Mouse (Mus musculus) megakaryocyte, adult 5-6 weeks (primary cell): ENCODE measurements around the gene Msl1. TPM values are rescaled to one million over a fixed set of nuclear protein-coding genes. Genes with fewer than 3 reads are reported as not detected.
A peak's percentile ranks its signal among the peaks of the same experiment; 100 is the strongest.
"Not testable (repeated sequence)": the region's sequence is repeated elsewhere in the genome, so short reads cannot be mapped to it uniquely, and the experiment has no call there.

ENCODE experiments used
- ATAC-seq: 2 replicates; pipeline ENCODE4 v1.8.0; 2016; ENCODE audit warnings: mild to moderate bottlenecking, inconsistent platforms; ENCODE audit not compliant: poor library complexity, severe bottlenecking
- total RNA-seq, 2 experiments: library from RNA; stranded (forward) in 1 of 2; stranded (reverse) in 1 of 2; fragments of 153-499, 151-499 nt in 1 of 2; fragments of 221-1000, 200-1000 nt in 1 of 2; gene quantifications; 2 replicates each; pipeline versions ENCODE4 v1.2.3 to v1.2.4; 2015 to 2017

The Msl1 gene
- total RNA-seq, 2 experiments from 2014 or later, result 73.7 to 119 TPM

DNA sequence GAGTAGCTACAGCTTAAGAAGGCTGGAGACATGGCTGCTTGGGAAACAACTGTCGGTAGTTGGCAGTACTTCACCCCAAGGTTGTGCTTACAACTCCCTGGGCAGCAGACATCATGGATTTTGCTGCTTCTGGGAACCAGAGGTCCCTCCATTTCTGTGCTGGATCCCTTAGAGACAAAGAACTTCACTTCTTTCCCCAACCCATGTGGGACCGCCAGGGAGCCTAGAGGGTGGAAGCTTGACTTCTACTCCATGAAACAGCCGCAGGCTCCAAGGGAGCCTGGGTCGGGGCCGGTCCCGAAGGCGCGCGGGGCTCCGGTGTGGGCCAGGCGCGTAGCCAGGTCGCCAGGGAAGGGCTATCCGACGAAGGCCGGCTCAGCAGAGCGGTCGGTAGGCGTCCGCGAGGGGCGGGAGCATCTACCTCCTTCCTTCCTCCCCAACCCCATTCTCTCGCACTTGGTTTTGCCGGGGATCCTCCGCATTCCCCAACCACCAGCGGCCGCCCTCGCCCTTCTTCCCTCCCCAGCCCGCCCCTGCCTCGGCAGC lies 774 bp upstream of the Msl1 start:
- peak; percentile 56 for ATAC-seq

GRCm38 (mm10) chr11:98795714-98796514 lies 598 bp downstream of the Msl1 start:
- peak; percentile 19; the same call in 1 of the 2 replicates for ATAC-seq

- peak; percentile 53 for ATAC-seq
These were observed 1.4 kb downstream of the Msl1 start for GRCm38 (mm10) chr11:98796515-98797216.

DNA sequence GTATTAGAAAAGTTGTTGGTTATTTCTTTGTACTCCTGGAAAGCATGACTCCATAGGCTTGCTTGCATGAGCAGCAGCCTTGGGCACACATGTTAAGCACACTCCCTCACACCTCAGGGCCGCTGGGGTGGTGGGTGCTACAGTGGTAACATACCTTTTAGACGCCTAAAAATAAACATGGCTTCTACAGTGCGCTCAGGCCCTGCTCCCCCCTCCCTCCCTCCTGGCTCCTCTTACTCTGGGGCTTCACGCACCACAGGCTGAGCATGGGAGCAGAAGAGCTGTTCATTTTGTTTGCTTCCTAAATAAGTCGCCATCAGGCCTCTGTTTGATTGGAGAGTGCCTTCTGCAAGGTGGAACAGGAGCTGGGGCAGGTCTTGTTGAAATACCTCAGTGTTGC lies 2.0 kb downstream of the Msl1 start:
- ATAC-seq, result no peak

- no peak for ATAC-seq
These were observed 2.6 kb downstream of the Msl1 start for GRCm38 (mm10) chr11:98797909-98798308.

GRCm38 (mm10) chr11:98804605-98805004 lies 9.3 kb downstream of the Msl1 start, which contains the start of gene Casc3:
TSS of gene Casc3 (plus strand) at chr11:98804905.
- ATAC-seq, result no peak

DNA sequence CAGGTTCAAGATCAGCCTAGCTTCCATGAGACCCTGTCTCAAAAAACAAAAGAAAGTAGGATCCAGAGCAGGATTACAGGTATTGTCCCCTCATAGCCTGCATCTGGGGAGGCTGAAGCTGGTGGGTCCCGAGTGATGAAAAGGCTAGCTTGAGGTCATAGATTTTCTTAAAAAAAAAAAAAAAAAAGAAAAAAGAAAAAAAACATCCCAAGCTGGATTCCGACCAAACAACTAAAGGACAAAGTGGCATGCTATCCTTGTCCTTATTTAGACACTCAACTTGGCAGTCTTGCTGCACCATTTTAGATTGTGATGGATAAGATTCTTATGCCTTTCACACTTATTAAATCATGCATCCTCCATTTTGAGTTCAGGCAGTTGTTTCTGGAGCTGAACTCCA lies 13.1 kb downstream of the Msl1 start:
- no peak for ATAC-seq

DNA sequence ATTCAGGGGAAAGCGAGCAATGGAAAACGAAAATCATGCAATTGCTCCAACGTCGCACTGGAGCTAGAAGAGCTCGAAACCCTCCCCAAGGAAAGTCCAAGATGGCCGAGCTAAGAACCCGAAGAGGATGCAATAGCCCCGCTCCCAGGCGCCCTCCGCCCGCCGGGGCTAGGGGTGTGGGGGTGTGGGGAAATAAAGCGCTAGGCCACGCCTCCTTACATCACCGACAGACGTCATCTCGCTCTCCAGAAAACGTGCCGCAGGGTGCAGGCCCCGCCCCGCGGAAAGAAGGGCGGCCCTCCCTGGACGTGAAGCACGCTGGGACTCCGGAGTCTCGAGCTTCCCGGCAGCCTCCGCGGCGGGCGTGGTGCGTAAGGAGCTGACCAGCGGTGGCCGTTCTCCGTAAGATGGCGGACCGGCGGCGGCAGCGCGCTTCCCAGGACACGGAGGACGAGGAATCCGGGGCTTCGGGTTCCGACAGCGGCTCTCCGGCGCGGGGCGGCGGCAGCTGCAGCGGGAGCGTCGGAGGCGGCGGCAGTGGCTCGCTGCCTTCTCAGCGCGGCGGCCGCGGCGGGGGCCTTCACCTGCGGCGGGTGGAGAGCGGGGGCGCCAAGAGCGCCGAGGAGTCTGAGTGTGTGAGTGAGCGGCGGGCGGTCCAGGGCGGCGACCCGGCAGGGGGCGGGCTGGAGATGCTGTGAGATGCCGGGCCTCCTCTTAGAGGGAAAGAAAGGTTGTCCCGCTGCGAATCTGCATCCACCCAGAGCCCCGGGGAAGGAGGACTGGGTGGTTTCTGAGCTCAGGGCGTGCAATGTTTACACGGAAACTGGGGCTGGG lies 14.4 kb downstream of the Msl1 start:
- peak; percentile 99 for ATAC-seq

DNA sequence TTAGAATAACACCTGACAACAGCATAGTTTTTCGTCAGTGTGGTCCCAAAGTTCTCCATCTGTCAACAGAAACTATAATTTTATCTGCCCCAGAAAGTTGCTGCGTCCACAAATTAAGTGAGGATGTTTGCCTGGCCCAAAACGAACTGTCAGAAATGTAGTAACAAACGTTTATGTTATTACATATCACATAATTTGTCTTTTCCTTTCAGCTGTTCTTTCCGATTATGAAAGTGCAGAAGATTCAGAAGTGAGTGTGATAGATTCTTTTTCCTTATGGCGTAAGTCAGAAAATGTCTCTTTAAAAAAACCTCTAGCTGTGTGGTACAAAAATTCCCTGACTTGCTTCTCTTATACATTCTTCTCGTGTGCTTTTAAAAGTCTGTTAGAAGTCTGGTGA lies 15.4 kb downstream of the Msl1 start:
- ATAC-seq, result no peak

- peak; percentile 98 for ATAC-seq
These were observed 21.5 kb downstream of the Msl1 start for GRCm38 (mm10) chr11:98816706-98817239.

DNA sequence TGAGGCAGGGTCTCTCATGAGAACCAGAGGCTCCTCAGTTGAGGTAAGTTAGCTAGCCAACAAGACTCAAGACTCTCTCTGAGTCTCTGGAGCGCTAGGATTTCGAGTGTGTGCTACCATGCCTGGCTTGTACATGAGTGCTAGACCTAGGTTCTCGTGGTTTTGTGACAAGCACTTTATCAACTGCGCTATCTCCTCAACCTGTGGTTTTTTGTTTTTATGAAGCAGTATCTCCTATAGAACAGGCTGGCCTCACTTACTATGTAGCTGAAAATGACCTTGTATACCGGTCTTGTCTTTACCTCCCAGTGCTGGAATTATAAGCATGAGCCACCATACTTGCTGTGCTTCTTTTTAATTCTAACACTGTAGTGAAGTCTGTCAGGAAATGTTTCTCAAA lies 25.7 kb downstream of the Msl1 start:
- no peak for ATAC-seq

- not testable (repeated sequence) for ATAC-seq
These were observed 30.8 kb downstream of the Msl1 start for GRCm38 (mm10) chr11:98826071-98826470.

DNA sequence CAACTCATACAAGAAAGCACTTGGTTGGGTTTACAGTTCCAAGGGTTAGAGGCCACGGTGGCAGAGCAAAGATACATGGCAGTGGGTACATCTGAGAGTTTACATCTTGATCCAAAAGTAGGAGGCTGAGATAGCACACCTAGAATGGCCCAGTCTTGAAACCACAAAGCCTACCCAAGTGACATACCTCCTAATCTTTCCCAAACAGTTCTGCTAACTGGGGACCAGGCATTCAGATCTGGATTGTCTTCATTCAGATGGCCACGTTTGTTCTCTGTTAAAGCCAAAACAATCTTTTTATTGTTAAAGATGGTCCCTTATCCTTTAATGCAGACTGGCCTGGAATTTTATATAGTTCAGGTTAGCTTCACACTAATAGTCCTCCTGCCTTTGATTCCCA lies 32.6 kb downstream of the Msl1 start:
- ATAC-seq, result no peak

- ATAC-seq, result peak; percentile 78
These were observed 33.9 kb downstream of the Msl1 start for GRCm38 (mm10) chr11:98829091-98829775.

DNA sequence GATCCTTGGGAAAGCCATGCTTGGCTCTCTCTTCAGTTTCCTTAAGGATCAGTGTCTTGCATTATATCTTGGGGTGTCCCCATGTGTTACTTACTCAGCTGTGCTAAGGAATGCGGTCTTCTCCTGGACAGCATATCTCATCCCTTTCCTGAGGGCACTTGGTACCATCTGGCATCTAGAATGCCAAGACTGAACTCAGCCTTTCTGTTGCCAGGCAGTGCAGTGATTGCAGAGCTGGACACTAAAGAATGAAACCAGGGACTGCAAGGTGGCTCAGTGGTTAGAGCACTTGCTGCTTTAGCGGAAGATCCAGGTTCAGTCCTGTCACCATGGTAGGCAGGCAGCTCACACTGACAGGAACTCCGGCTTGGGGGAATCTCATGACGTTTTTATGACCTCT lies 34.6 kb downstream of the Msl1 start:
- ATAC-seq, result no peak

DNA sequence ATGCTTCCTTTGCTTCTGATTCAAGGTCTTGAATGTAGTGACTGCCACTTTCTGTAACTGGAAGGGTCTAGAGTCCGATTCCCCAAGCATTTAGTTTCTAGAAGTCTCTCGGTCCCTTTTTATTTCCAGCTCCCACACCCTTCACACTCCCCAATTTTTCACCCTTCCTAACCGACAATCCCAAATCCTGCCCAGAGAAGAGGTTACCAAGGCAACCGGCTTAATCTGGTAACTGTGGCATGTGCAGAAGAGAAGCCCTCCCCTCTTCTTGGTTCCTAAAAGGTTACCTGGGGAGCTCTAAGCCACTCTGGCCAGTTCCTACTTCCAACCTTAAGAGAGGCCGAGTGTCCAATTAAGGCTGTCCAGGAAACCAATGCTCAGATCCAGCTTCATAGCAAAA lies 40.0 kb downstream of the Msl1 start:
- ATAC-seq, result no peak

DNA sequence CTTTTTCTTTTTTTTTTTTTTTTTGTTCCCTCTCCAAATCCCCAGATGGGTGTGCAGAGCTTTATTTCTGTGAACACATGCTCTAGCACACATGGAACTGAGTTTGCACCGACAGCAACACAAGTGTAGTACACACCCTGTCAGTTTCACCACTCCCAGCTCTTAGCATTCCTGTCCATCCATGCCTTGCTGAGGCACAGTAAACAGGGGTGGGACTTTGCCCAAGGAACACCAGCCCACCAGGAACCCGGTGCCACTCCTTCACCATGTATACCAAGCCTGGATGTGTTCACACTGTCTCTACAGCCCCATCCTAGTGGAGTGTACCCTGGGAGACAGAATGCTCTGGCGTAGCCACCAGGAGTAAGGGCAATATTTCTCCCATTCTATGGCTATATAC lies 40.4 kb downstream of the Msl1 start:
- ATAC-seq, result no peak

DNA sequence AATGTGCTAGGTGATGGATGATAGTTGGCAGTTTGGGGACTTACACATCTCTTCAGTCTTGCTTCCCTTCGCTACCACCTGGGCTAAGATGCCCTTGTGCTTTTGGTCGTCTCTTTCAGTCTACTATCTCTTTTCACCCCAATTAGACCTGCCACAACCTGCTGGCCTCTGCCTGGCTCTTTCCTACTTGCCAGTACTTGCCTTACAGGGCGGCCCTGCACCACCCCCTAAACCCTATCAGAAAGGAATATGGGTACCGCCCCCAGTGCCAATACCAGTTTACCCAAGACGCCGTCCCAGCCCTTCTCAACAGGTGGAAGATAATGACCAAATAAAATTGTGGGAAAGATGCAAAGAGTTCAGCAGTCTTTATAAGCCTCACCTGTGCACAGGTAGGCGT lies 40.8 kb downstream of the Msl1 start:
- no peak for ATAC-seq

DNA sequence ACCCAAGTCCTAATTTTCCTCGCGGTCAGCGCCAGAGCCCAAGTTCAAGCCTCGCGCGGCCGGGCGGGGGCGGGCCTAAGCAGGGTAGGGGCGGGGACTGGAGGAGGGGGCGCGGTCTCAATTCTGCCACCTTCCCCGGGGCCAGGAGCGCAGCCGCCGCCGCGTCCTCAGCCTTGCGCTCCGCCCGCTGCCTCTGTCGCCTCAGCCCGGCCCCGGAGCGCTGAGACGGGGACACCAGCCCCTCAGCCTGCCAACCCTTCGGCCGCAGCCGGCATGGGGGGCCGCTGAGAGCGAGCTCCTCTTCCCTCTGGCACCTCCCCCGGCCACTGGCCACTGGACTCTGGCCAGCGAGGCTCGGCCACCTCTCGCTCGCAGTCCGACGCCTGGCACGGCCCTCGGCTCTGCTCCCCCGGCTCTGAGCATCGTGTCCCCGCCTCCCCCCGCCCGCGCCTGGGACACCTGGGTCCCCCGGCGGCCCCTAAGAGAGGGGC lies 41.4 kb downstream of the Msl1 start, which contains the start of gene Rapgefl1:
Rapgefl1 (plus strand) TSS at position 135 of the 491 bp plus-strand sequence.
- peak; percentile 98 for ATAC-seq

- no peak for ATAC-seq
These were observed 42.0 kb downstream of the Msl1 start for GRCm38 (mm10) chr11:98837231-98837704.
